Mouse (Mus musculus) heart, embryonic 11.5 days (tissue): ENCODE measurements around the gene Pirb. TPM values are rescaled to one million over a fixed set of nuclear protein-coding genes. Genes with fewer than 3 reads are reported as not detected.
"Not testable (repeated sequence)": the region's sequence is repeated elsewhere in the genome, so short reads cannot be mapped to it uniquely, and the experiment has no call there.

Experiments used
- ATAC-seq: fragments of 200-750 bp; cut with Nextera tagmentation; replicated peaks from 2 replicates; pipeline ENCODE4 v1.8.0; 2017; ENCODE audit warnings: moderate library complexity; ENCODE audit not compliant: insufficient number of reproducible peaks, low FRiP score, low TSS enrichment
- H3K27ac ChIP-seq: fragments of 300-500 bp; sonication (generic); 2 replicates; pipeline ENCODE4 v1.5.1; 2014; ENCODE audit warnings: mild to moderate bottlenecking, low read depth, low read length
- H3K27me3 ChIP-seq: fragments of 300-500 bp; sonication (generic); 2 replicates; pipeline ENCODE4 v1.6.1; 2014; ENCODE audit warnings: mild to moderate bottlenecking, low read length, mixed read lengths; ENCODE audit not compliant: control insufficient read depth, insufficient read depth
- H3K36me3 ChIP-seq: fragments of 300-500 bp; sonication (generic); 2 replicates; pipeline ENCODE4 v1.6.1; 2014; ENCODE audit warnings: mild to moderate bottlenecking, low read length, moderate library complexity, mixed read lengths; ENCODE audit not compliant: control insufficient read depth, insufficient read depth
- H3K4me1 ChIP-seq: fragments of 300-500 bp; sonication (generic); 2 replicates; pipeline ENCODE4 v1.6.1; 2014; ENCODE audit warnings: low read length; ENCODE audit not compliant: control insufficient read depth, insufficient read depth
- H3K4me2 ChIP-seq: fragments of 300-500 bp; sonication (generic); 2 replicates; pipeline ENCODE4 v1.6.1; 2014; ENCODE audit warnings: mild to moderate bottlenecking, moderate library complexity
- H3K4me3 ChIP-seq: fragments of 300-500 bp; sonication (generic); 2 replicates; pipeline ENCODE4 v1.5.1; 2014; ENCODE audit warnings: low read depth, low read length
- H3K9ac ChIP-seq: fragments of 300-500 bp; sonication (generic); 2 replicates; pipeline ENCODE4 v1.6.1; 2014; ENCODE audit warnings: mild to moderate bottlenecking, low read depth, low read length, moderate library complexity
- H3K9me3 ChIP-seq: fragments of 300-500 bp; sonication (generic); replicated peaks from 2 replicates; pipeline ENCODE4 v1.6.1; 2016; ENCODE audit warnings: low read length; ENCODE audit not compliant: control insufficient read depth
- WGBS: fragments of 180-500 bp; shearing (Covaris S2); extraction: QIAGEN DNeasy Blood & Tissue Kit; methylation state at CpG from one replicate; pipeline ENCODE4 v1.1.7; 2014; ENCODE audit not compliant: insufficient replicate concordance; 5-methylcytosine and 5-hydroxymethylcytosine counted together
- polyA plus RNA-seq: library from polyadenylated mRNA; unstranded; fragments of >200 nt; fragmentation: Nextera tagmentation; extraction: Ambion mirVana; gene quantifications from 2 replicates; pipeline ENCODE4 v1.2.1, GENCODE M21; 2014

Gene Pirb
- polyA plus RNA-seq, 1 experiment from 2014 or later: 0.06 TPM

DNA sequence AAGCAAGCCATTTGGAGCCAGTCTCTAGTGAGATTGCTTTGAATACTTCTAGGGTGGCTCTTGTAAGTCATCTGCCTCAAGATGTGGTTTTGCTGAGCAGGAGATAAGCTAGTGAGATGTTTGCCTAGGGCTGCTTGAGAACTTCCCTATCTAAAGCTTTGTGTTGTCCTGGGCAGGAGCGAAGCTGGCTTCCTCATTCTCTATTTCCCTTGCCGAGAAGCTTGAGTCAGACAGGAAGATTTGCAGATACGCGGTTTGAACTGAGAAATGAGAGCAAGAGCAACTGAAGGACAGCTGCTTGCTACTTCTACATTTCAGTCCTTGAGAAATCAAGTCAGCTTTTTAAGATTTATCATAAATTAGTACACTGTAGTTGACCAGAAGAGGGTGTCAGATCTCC lies 13.2 kb downstream of the Pirb start:
- peaks cover 8% of the 10 kb centered on the region for H3K4me1 ChIP-seq
- H3K4me3 ChIP-seq: no peak overlapping the region
- no peaks in the 10 kb centered on the region for H3K27me3 ChIP-seq
- H3K9me3 ChIP-seq: no peaks in the 10 kb centered on the region
- H3K9ac ChIP-seq: no peak overlapping the region
- ATAC-seq: no peak
- 46% methylated on average over 4 of the region's 4 CpGs for WGBS
- H3K4me2 ChIP-seq: no peak overlapping the region
- no peak overlapping the region for H3K27ac ChIP-seq
- peaks cover 5% of the 10 kb centered on the region for H3K36me3 ChIP-seq

DNA sequence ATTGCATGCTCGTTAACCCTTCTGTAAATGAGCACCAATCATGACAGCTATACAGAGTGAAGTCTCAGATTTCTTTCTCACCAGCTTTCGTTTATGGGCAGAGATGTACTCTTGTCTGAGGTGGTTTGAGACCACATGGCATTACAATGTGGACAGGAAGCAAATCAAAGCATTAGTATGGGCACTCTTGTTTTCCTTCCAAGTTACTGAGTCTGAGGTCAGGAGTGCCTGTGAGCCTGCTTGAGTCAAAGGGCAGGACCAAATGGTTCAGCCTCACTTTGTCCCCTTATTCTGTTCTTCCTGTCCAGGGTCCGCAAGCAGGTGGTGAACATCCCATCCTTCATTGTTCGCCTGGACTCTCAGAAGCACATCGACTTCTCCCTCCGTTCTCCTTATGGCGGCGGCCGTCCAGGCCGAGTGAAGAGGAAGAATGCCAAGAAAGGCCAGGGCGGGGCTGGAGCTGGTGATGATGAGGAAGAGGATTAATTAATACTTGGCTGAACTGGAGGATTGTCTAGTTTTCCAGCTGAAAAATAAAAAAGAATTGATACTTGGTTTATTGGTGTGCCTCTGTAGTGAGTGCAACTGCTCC lies 13.8 kb downstream of the Pirb start:
- Histone ChIP-seq H3K9ac (peak overlapping the region; percentile 87; the same call in 1 of the 2 replicates), H3K4me1 (peaks cover 8% of the 10 kb centered on the region), H3K27me3 (no peaks in the 10 kb centered on the region), H3K4me3 (peak overlapping the region; percentile 78), H3K36me3 (peaks cover 5% of the 10 kb centered on the region), H3K4me2 (peak overlapping the region; percentile 92), H3K9me3 (no peaks in the 10 kb centered on the region), H3K27ac (no peak overlapping the region)
- 66% methylated on average over 11 of the region's 11 CpGs for WGBS
- ATAC-seq: no peak

DNA sequence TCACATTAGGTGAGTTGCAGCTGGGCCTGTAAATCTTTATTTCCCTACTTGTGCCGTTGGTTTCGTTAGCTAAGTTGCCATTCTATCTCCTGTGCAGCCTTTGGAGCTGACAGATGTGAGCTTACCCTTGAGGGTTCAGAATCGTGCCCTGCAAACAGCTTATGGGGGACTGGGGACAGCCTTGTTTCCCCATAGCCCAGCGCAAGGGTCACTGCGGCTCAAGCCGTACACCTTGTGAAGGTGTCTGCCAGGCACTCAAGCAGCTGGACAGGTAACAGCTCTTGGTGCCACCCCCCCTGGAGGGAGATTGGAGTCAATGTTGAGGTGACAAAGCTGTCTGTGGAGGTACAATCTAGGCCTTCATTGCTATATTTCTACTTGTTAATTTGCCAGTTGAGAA lies 14.3 kb downstream of the Pirb start:
- Histone ChIP-seq H3K4me3 (peak overlapping the region; percentile 78), H3K9ac (peak overlapping the region; percentile 87), H3K9me3 (no peaks in the 10 kb centered on the region), H3K4me1 (peaks cover 8% of the 10 kb centered on the region), H3K4me2 (peak overlapping the region; percentile 92), H3K36me3 (peaks cover 5% of the 10 kb centered on the region), H3K27ac (no peak overlapping the region), H3K27me3 (no peaks in the 10 kb centered on the region)
- no peak for ATAC-seq
- 37% methylated on average over 6 of the region's 6 CpGs for WGBS

DNA sequence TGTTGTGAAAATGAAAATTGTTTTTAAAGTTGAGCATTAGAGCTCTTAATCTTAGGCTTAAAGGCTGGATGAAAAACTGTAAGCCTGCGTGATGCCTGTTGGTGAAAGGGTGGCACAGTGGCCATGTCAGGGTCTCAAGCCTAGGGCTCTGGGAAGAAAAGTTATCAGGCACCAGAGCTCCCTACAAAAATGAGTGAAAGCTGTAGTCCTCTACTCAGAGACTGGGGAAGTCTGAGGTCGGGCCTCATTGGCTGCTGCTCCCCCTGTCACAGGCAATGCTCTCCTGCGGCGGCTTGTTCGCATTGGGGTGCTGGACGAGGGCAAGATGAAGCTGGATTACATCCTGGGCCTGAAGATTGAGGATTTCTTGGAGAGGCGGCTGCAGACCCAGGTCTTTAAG lies 14.7 kb downstream of the Pirb start:
- H3K4me3 ChIP-seq: peak overlapping the region; percentile 78
- 8% methylated on average over 6 of the region's 7 CpGs for WGBS
- H3K27me3 ChIP-seq, ATAC-seq, H3K9me3 ChIP-seq, H3K36me3 ChIP-seq, H3K4me1 ChIP-seq: not testable (repeated sequence)
- peak overlapping the region; percentile 87 for H3K9ac ChIP-seq
- H3K27ac ChIP-seq: peak overlapping the region; percentile 88
- peak overlapping the region; percentile 92 for H3K4me2 ChIP-seq

DNA sequence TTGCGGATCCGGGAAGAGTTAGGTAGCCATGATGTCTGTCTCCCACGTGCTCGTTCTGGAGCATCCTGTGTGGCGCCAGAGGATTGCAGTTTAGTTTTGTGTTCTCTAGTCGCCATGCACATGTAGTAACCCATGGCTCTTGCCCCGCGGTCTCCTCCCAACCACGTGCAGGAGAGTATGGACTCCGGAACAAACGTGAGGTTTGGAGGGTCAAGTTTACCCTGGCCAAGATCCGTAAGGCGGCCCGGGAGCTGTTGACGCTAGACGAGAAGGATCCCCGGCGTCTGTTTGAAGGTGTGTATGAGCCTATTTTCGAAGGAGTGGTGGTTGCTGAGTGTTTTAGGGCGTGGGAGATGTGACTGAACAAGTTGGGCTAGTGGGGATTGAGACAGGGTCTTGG lies 15.7 kb downstream of the Pirb start:
- WGBS: under 1% methylated on average over 20 of the region's 20 CpGs
- 0 out of 2 replicates have a peak, but pooled peaks have one; percentile 10 for ATAC-seq
- H3K27me3 ChIP-seq: no peaks in the 10 kb centered on the region

DNA sequence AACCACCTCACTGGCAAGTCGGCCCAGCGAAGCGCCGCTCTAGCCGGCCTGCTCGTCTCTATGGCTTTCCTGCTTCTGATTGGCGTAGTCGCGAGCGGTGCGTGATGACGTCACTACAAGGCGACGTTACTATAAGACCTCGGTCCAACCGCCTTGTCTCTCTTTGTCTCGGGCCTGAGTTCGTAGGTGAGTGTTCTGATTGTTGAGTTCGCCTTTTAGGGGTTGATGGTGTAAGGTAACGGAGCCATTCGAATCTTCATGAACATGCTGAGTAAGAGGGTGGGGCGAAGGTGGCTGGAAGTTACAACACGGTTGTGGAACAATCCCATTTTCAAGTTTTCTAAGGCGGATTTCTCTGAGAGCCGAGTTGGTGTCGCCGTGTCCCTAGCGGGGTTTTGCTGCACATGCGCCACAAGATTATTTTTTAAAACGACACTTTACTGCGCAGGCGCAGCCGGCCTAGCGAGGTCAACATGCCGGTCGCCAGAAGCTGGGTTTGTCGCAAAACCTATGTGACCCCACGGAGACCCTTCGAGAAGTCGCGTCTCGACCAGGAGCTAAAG lies 16.2 kb downstream of the Pirb start, which contains the start of gene Rps9:
TSS of gene Rps9 (plus strand) at position 115 of the 563 bp plus-strand sequence.
- WGBS: 2% methylated on average over 42 of the region's 42 CpGs
- H3K27me3 ChIP-seq: no peaks in the 10 kb centered on the region
- H3K9ac ChIP-seq: peak within 1 kb of the TSS; percentile 87
- H3K36me3 ChIP-seq: peaks cover 13% of the 10 kb centered on the region
- ATAC-seq: peak; percentile 91
- peak within 1 kb of the TSS; percentile 92 for H3K4me2 ChIP-seq
- peaks cover 8% of the 10 kb centered on the region for H3K4me1 ChIP-seq
- H3K27ac ChIP-seq: peak within 1 kb of the TSS; percentile 88
- no peaks in the 10 kb centered on the region for H3K9me3 ChIP-seq
- H3K4me3 ChIP-seq: peak within 1 kb of the TSS; percentile 78

More for the DNA sequence above, 15.7 kb downstream of the Pirb start:
- Histone ChIP-seq H3K27ac (peak overlapping the region; percentile 88), H3K36me3 (peaks cover 9% of the 10 kb centered on the region), H3K4me1 (peaks cover 8% of the 10 kb centered on the region), H3K4me3 (peak overlapping the region; percentile 78), H3K4me2 (peak overlapping the region; percentile 92), H3K9me3 (no peaks in the 10 kb centered on the region), H3K9ac (peak overlapping the region; percentile 87)

DNA sequence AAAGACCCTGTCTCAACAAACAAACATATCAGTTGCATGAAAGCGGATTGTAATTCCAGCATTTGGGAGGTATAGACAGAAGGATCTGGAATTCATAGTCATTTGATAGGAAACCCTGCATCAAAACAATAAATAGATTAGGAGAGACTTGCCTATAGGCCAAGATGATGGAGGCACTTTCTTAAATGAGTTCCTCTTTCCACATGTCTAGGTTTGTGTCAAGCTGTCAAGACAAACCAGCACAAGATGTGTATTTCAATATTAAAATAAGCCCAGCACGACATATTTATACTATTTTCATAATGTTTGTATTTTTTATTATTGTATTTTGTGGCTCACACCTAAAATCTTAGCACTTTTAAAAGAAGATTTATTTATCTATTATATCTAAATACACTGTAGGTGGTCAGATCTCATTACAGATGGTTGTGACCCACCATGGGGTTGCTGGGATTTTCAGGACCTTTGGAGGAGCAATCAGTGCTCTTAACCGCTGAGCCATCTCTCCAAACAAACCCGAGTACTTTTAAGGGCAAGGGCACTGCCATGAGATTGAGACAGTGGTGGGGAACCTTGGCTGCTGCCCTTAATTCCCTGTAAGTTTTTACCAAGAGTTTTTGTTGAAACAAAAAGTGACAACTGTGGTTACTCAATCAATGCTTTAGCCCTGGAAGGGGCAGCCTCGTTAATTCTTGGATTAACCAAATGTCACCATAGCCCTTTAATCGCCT lies 16.9 kb downstream of the Pirb start:
- Histone ChIP-seq H3K4me1 (peaks cover 8% of the 10 kb centered on the region), H3K9ac (peak overlapping the region; percentile 87), H3K27ac (peak overlapping the region; percentile 88; the same call in 1 of the 2 replicates), H3K4me3 (peak overlapping the region; percentile 78), H3K4me2 (peak overlapping the region; percentile 92), H3K27me3 (no peaks in the 10 kb centered on the region), H3K36me3 (peaks cover 18% of the 10 kb centered on the region), H3K9me3 (no peaks in the 10 kb centered on the region)
- ATAC-seq: peak; percentile 11; the same call in 1 of the 2 replicates
- 20% methylated on average over 6 of the region's 6 CpGs for WGBS

DNA sequence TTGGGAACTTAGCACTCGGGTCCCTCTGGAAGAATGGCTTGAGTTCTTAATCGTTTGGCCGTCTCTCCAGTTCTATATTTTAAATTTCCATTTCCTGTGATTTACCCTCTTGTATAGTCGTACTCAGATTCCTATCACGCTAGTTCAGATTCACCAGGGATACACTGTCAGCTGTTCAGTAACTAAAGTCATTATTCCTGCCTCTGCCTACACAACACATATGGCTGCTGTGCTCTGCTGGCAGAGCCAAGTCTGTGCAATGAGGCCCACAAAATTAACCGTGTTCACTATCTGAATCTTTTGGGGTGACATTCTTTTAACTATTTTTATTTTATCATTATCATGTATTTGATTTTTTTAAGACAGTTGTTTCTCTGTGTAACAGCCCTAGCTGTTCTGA lies 21.7 kb downstream of the Pirb start:
- WGBS: 88% methylated on average over 6 of the region's 6 CpGs
- ATAC-seq: no peak
- H3K4me2 ChIP-seq: no peak overlapping the region
- H3K4me1 ChIP-seq: no peaks in the 10 kb centered on the region; the same call in 1 of the 2 replicates
- no peak overlapping the region for H3K9ac ChIP-seq
- H3K27me3 ChIP-seq: no peaks in the 10 kb centered on the region
- no peaks in the 10 kb centered on the region for H3K9me3 ChIP-seq
- no peak overlapping the region for H3K4me3 ChIP-seq
- no peak overlapping the region for H3K27ac ChIP-seq
- H3K36me3 ChIP-seq: peaks cover 17% of the 10 kb centered on the region
